Comparison of ENCODE assay signal across 8 mouse cellular contexts in genomic region chr2:130634739-130635411, GRCm38 (mm10). TPM values are rescaled to one million over a fixed set of nuclear protein-coding genes. Genes with fewer than 3 reads are reported as not detected.
DNase-seq lines count a peak whose midpoint lies in the region; ATAC-seq and TF ChIP-seq lines count a peak whose summit lies in the region.

No protein-coding gene starts in this region.

- intact Hi-C loops in left cerebral cortex, postnatal 4 days (cut with DNase I): no loop called here

- WGBS in heart, embryonic 11.5 days (ENCODE audit: insufficient replicate concordance): 0% methylated on average over 38 of the region's 38 CpGs
- WGBS in kidney, postnatal 0 days: 8% methylated on average over 38 of the region's 38 CpGs

- peak overlapping the region; percentile 47 for H3K4me3 ChIP-seq in heart, embryonic 11.5 days (ENCODE audit: low read depth, low read length)
- H3K4me3 ChIP-seq in kidney, postnatal 0 days (replicated peaks; ENCODE audit: low read depth, low read length): peak overlapping the region; percentile 13

- H3K9ac ChIP-seq in heart, embryonic 11.5 days (ENCODE audit: low read depth, low read length): peak overlapping the region; percentile 57
- H3K9ac ChIP-seq in kidney, postnatal 0 days (ENCODE audit: low read depth, low read length): peak overlapping the region; percentile 44

- no peaks in the 10 kb centered on the region for H3K36me3 ChIP-seq in heart, embryonic 11.5 days (ENCODE audit: control insufficient read depth, insufficient read depth, low read length)
- H3K36me3 ChIP-seq in kidney, postnatal 0 days (ENCODE audit: insufficient read depth, low read length): peaks cover 9% of the 10 kb centered on the region; the same call in 1 of the 2 replicates

- no peak; the same call in 1 of the 2 replicates for ATAC-seq in heart, embryonic 11.5 days (replicated peaks; ENCODE audit: insufficient number of reproducible peaks, low FRiP score, low TSS enrichment)
- ATAC-seq in kidney, postnatal 0 days (replicated peaks; ENCODE audit: low FRiP score, low read depth): 0 out of 2 replicates have a peak, but pooled peaks have one; percentile 6

- H3K9me3 ChIP-seq in heart, embryonic 11.5 days (replicated peaks; ENCODE audit: control insufficient read depth, low read length): no peaks in the 10 kb centered on the region
- no peaks in the 10 kb centered on the region for H3K9me3 ChIP-seq in kidney, postnatal 0 days (replicated peaks; ENCODE audit: low read length)

- peaks cover 61% of the 10 kb centered on the region for H3K27me3 ChIP-seq in heart, embryonic 11.5 days (ENCODE audit: control insufficient read depth, insufficient read depth, low read length)
- H3K27me3 ChIP-seq in kidney, postnatal 0 days (ENCODE audit: insufficient read depth, low read length): no peaks in the 10 kb centered on the region

- peak; percentile 23 for DNase-seq in left cerebral cortex, postnatal 4 days
- no peak for DNase-seq in left cerebral cortex, adult 8-10 months (ENCODE audit: low spot score in 2 of 2)
- peak; percentile 71 for DNase-seq in cerebellum, adult 9-11 months
- DNase-seq in kidney, postnatal 0 days (ENCODE audit: low spot score): peak; percentile 71
- DNase-seq in mesoderm, embryonic 11.5 days (ENCODE audit: low read depth, low spot score): peak; percentile 53
- peak; percentile 52 for DNase-seq in testis, postnatal 14 days (ENCODE audit: low spot score)
- no peak for DNase-seq in left cerebral cortex, adult 11 months (ENCODE audit: low spot score)

- peaks cover 18% of the 10 kb centered on the region for H3K4me1 ChIP-seq in heart, embryonic 11.5 days (ENCODE audit: control insufficient read depth, insufficient read depth, low read length)
- peaks cover 28% of the 10 kb centered on the region for H3K4me1 ChIP-seq in kidney, postnatal 0 days (replicated peaks; ENCODE audit: insufficient read depth, low read length)

- no peak overlapping the region for H3K27ac ChIP-seq in heart, embryonic 11.5 days (ENCODE audit: low read depth, low read length)
- H3K27ac ChIP-seq in kidney, postnatal 0 days: no peak overlapping the region

- H3K4me2 ChIP-seq in heart, embryonic 11.5 days: peak overlapping the region; percentile 81
- peak overlapping the region; percentile 54 for H3K4me2 ChIP-seq in kidney, postnatal 0 days (ENCODE audit: low read length)

- TF ChIP-seq CTCF in kidney, postnatal 0 days (IDR thresholded peaks at IDR 0.05; ENCODE audit: low read depth): peak; percentile 65

RNA-seq across cellular contexts. Expression of gene Ubox5, which starts 5.0 kb away (rescaled TPM):
- 1 to 10 TPM; 8.8 to 9.1 TPM for total RNA-seq in left cerebral cortex, postnatal 4 days (2021)
- 10 to 100 TPM; 11.7 to 14.7 (median 12.5) TPM for total RNA-seq in left cerebral cortex, adult 8-10 months (2022)
- polyA plus RNA-seq in heart, embryonic 11.5 days (2014; fragmentation: Nextera tagmentation; extraction: Ambion mirVana): 8.9 and 10.4 TPM in 2 replicates
- 7.5 and 9.3 TPM in 2 replicates for polyA plus RNA-seq in kidney, postnatal 0 days (2015; fragmentation: Nextera tagmentation; extraction: Ambion mirVana)

RNA-seq across cellular contexts. Expression of gene Fastkd5, which starts 5.0 kb away (rescaled TPM):
- 1 to 10 TPM; 7.8 to 9.7 TPM for total RNA-seq in left cerebral cortex, postnatal 4 days (2021)
- 1 to 10 TPM; 6.5 to 9.2 (median 7.3) TPM for total RNA-seq in left cerebral cortex, adult 8-10 months (2022)
- polyA plus RNA-seq in heart, embryonic 11.5 days (2014; fragmentation: Nextera tagmentation; extraction: Ambion mirVana): 18.8 and 19.7 TPM in 2 replicates
- 12.4 and 12.6 TPM in 2 replicates for polyA plus RNA-seq in kidney, postnatal 0 days (2015; fragmentation: Nextera tagmentation; extraction: Ambion mirVana)

RNA-seq across cellular contexts. Expression of gene Lzts3, which starts 7.7 kb away (rescaled TPM):
- total RNA-seq in left cerebral cortex, postnatal 4 days (2021): 10 to 100 TPM; 29.0 to 34.9 TPM
- total RNA-seq in left cerebral cortex, adult 8-10 months (2022): 100 to 1,000 TPM; 186 to 214 (median 199) TPM
- polyA plus RNA-seq in heart, embryonic 11.5 days (2014; fragmentation: Nextera tagmentation; extraction: Ambion mirVana): 0.66 and 0.69 TPM in 2 replicates
- 10.7 and 11.2 TPM in 2 replicates for polyA plus RNA-seq in kidney, postnatal 0 days (2015; fragmentation: Nextera tagmentation; extraction: Ambion mirVana)

RNA-seq across cellular contexts. Expression of gene Ddrgk1, which starts 29.6 kb away (rescaled TPM):
- 10 to 100 TPM; 56.3 to 68.9 TPM for total RNA-seq in left cerebral cortex, postnatal 4 days (2021)
- 100 to 1,000 TPM; 106 to 118 (median 114) TPM for total RNA-seq in left cerebral cortex, adult 8-10 months (2022)
- polyA plus RNA-seq in heart, embryonic 11.5 days (2014; fragmentation: Nextera tagmentation; extraction: Ambion mirVana): 41.3 and 44.7 TPM in 2 replicates
- polyA plus RNA-seq in kidney, postnatal 0 days (2015; fragmentation: Nextera tagmentation; extraction: Ambion mirVana): 89.6 and 96.6 TPM in 2 replicates

RNA-seq across cellular contexts. Expression of gene Itpa, which starts 32.5 kb away (rescaled TPM):
- 10 to 100 TPM; 48.3 to 48.7 TPM for total RNA-seq in left cerebral cortex, postnatal 4 days (2021)
- 10 to 100 TPM; 35.7 to 41.7 (median 38.3) TPM for total RNA-seq in left cerebral cortex, adult 8-10 months (2022)
- polyA plus RNA-seq in heart, embryonic 11.5 days (2014; fragmentation: Nextera tagmentation; extraction: Ambion mirVana): 88.7 and 91.0 TPM in 2 replicates
- polyA plus RNA-seq in kidney, postnatal 0 days (2015; fragmentation: Nextera tagmentation; extraction: Ambion mirVana): 98.8 and 99.2 TPM in 2 replicates

Comparison
In these comparisons a context has a peak if more than half of its experiments do, and no peak if none do; other contexts are left out.
1. DNase-seq: peak in left cerebral cortex, postnatal 4 days (single experiment), cerebellum, adult 9-11 months (single experiment), kidney, postnatal 0 days (single experiment), mesoderm, embryonic 11.5 days (single experiment) and testis, postnatal 14 days (single experiment); none in left cerebral cortex, adult 8-10 months (0 of 2) and left cerebral cortex, adult 11 months (single experiment).
2. RNA of gene Lzts3, which starts 7.7 kb away (total RNA-seq): 186 to 214 TPM in left cerebral cortex, adult 8-10 months; 29.0 to 34.9 TPM in left cerebral cortex, postnatal 4 days; every median in the first group is over 4 times any median in the second.